Mouse (Mus musculus): Measurements from ENCODE around the gene Tbl3. TPM values are rescaled to one million over a fixed set of nuclear protein-coding genes. Genes with fewer than 3 reads are reported as not detected.
"Not testable (repeated sequence)": the region's sequence is repeated elsewhere in the genome, so short reads cannot be mapped to it uniquely, and the experiment has no call there.

Tbl3 gene
- polyA plus RNA-seq, 1 experiment from 2014 or later = 120 TPM

DNA sequence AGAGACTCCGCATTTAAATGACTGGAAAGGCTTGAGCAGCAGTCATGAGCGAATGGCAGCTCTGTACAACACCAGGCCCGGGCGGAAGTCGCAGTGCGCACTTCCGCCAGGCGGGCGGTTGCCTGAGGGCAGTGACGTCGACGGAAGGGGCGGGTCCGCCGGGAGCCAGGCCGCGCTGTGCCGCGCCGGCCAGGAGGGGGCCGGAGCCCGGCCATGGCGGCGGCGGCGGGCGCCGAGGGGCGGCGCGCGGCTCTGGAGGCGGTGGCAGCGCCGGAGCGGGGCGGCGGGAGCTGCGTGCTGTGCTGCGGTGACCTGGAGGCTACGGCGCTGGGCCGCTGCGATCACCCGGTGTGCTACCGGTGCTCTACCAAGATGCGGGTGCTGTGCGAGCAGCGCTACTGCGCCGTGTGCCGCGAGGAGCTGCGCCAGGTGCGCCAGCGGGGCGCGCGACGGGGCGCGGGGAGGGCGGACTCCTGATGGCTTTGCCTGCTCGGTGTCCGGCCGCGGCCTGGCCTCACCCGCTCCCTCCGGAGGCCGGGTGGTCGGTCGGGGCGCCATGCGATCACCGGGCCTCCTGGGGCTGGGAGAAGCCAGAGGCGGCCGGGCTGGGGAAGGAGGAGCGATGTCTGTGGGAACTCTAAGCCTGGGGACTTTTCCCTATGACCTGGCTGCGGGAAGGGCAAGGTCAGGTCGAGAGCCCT is 37.8 kb downstream of the Tbl3 start, which contains the start of gene Zfp598:
Gene Zfp598, plus strand, starts transcription at position 143 of the 701 bp plus-strand sequence.
- peak within 1 kb of the TSS; percentile 56 for H3K4me2 ChIP-seq (ENCODE audit: low read depth, severe bottlenecking)
- ATAC-seq (ENCODE audit: insufficient number of reproducible peaks, low FRiP score, low TSS enrichment, low read depth) = peak; percentile 96
- peak within 1 kb of the TSS; percentile 96 for H3K9ac ChIP-seq (ENCODE audit: low read length)

GRCm38 (mm10) chr17:24669214-24669544 is 38.3 kb downstream of the Tbl3 start:
- ATAC-seq (ENCODE audit: insufficient number of reproducible peaks, low FRiP score, low TSS enrichment, low read depth); DNase-seq (ENCODE audit: low spot score); H3K27ac ChIP-seq (replicated peaks; ENCODE audit: low read depth, low read length); H3K27me3 ChIP-seq (ENCODE audit: control insufficient read depth, insufficient read depth, low read length); H3K36me3 ChIP-seq (ENCODE audit: control insufficient read depth, insufficient read depth, low read length); H3K9me3 ChIP-seq (ENCODE audit: control insufficient read depth, low read length): not testable (repeated sequence)
- peak overlapping the region; percentile 96; the same call in 1 of the 2 replicates for H3K9ac ChIP-seq (ENCODE audit: low read length)
- peak overlapping the region; percentile 97 for H3K4me3 ChIP-seq (ENCODE audit: low read depth, low read length)
- peak overlapping the region; percentile 56 for H3K4me2 ChIP-seq (ENCODE audit: low read depth, severe bottlenecking)
- peaks cover 23% of the 10 kb centered on the region for H3K4me1 ChIP-seq (ENCODE audit: control insufficient read depth, insufficient read depth, low read length)
- 10% methylated on average over 15 of the region's 15 CpGs for WGBS

More for the DNA sequence above, 37.8 kb downstream of the Tbl3 start, which contains the start of gene Zfp598:
- DNase-seq (ENCODE audit: low spot score) = peak; percentile 94
- peak within 1 kb of the TSS; percentile 72 for H3K27ac ChIP-seq (replicated peaks; ENCODE audit: low read depth, low read length)
- H3K4me3 ChIP-seq (ENCODE audit: low read depth, low read length) = peak within 1 kb of the TSS; percentile 97
- H3K9me3 ChIP-seq (ENCODE audit: control insufficient read depth, low read length) = no peaks in the 10 kb centered on the region
- H3K27me3 ChIP-seq (ENCODE audit: control insufficient read depth, insufficient read depth, low read length) = no peaks in the 10 kb centered on the region
- whole genome bisulfite sequencing = under 1% methylated on average over 67 of the region's 80 CpGs
- peaks cover 23% of the 10 kb centered on the region for H3K4me1 ChIP-seq (ENCODE audit: control insufficient read depth, insufficient read depth, low read length)
- no peaks in the 10 kb centered on the region for H3K36me3 ChIP-seq (ENCODE audit: control insufficient read depth, insufficient read depth, low read length)

DNA sequence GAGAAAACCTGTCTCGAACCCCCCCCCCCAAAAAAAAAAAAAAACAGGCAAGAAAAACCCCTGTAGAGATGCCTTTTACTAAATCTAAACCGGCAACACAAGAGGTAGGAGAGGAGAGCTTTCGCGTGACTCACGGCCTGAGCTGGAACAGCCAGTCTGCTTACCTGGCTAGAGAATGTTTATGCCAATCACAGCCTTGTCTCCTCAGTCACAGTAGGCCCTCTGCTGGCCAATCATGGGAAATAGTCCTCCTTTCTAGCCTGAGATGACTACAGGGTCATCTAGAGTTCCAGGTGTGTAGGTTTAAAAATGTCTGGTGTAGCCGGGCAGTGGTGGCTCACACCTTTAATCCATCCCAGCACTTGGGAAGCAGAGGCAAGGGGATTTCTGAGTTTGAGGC is 40.0 kb downstream of the Tbl3 start:
- Histone ChIP-seq H3K9ac (ENCODE audit: low read length) (no peak overlapping the region), H3K36me3 (ENCODE audit: control insufficient read depth, insufficient read depth, low read length) (no peaks in the 10 kb centered on the region), H3K4me3 (ENCODE audit: low read depth, low read length) (no peak overlapping the region), H3K9me3 (ENCODE audit: control insufficient read depth, low read length) (no peaks in the 10 kb centered on the region), H3K27me3 (ENCODE audit: control insufficient read depth, insufficient read depth, low read length) (no peaks in the 10 kb centered on the region), H3K4me2 (ENCODE audit: low read depth, severe bottlenecking) (no peak overlapping the region), H3K27ac (replicated peaks; ENCODE audit: low read depth, low read length) (no peak overlapping the region), H3K4me1 (ENCODE audit: control insufficient read depth, insufficient read depth, low read length) (peaks cover 21% of the 10 kb centered on the region)
- ATAC-seq (ENCODE audit: insufficient number of reproducible peaks, low FRiP score, low TSS enrichment, low read depth) (no peak), DNase-seq (ENCODE audit: low spot score) (peak; percentile 71)
- 26% methylated on average over 6 of the region's 6 CpGs for WGBS

DNA sequence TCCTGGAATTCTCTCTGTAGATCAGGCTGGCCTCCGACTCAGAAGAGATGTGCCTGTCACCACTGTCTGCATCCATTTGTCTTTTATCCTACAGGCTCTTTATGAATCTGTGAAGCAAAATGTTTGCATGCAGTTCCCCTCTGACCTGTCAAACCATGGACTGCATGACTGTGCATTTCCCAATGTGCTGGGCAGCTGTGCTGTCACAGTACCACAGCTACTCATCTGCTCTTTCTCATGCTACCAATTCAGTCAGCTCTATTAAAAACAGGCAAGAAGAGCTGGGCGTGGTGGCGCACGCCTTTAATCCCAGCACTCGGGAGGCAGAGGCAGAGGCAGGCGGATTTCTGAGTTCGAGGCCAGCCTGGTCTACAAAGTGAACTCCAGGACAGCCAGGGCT is 40.4 kb downstream of the Tbl3 start:
- ATAC-seq (ENCODE audit: insufficient number of reproducible peaks, low FRiP score, low TSS enrichment, low read depth); H3K27me3 ChIP-seq (ENCODE audit: control insufficient read depth, insufficient read depth, low read length); H3K27ac ChIP-seq (replicated peaks; ENCODE audit: low read depth, low read length); H3K4me3 ChIP-seq (ENCODE audit: low read depth, low read length); H3K9ac ChIP-seq (ENCODE audit: low read length); DNase-seq (ENCODE audit: low spot score); H3K36me3 ChIP-seq (ENCODE audit: control insufficient read depth, insufficient read depth, low read length); H3K9me3 ChIP-seq (ENCODE audit: control insufficient read depth, low read length); H3K4me2 ChIP-seq (ENCODE audit: low read depth, severe bottlenecking): not testable (repeated sequence)
- H3K4me1 ChIP-seq (ENCODE audit: control insufficient read depth, insufficient read depth, low read length) = peaks cover 17% of the 10 kb centered on the region
- whole genome bisulfite sequencing = 63% methylated on average over 7 of the region's 7 CpGs

DNA sequence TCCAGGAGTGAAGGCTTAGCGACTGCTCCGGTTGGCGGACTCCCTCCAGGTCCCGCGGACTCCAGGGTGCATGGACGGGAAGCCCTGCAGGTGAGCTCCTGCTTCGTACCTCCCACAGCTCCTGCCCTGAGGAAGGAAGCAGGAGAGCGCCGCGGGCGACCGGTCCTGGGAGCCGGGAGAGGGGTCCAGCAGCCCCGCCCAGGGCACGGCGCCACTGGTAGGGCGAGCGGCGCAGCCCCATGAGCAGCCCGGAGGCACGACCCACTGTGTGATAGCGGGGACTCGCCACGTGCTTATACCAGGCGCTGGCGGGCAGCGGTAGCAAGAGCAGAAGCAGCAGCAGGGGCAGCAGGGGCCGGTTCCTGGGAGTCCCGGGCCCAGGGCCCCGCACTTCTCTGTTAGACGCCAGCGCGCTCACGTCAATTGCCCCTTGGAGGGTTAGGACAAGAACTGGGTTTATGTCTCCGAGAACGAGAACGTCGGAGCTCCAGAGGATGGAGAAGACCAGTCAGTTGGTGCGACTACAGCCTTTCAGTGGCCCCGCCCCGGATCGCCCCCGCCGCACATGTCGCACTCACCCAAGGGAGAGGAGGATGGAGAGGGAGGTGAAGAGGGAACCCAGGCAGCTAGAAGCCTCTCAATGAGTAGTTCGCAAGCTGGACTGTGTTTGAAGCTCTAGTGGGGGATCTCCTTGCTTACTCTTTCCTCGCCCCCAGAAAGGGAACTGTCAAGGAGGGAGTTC is 49.3 kb downstream of the Tbl3 start, which contains the start of gene Npw:
Gene Npw, minus strand, starts transcription at position 441 of the 742 bp plus-strand sequence.
- Histone ChIP-seq H3K4me2 (ENCODE audit: low read depth, severe bottlenecking) (peak within 1 kb of the TSS; percentile 80), H3K4me1 (ENCODE audit: control insufficient read depth, insufficient read depth, low read length) (peaks cover 8% of the 10 kb centered on the region), H3K9ac (ENCODE audit: low read length) (peak within 1 kb of the TSS; percentile 62), H3K27ac (replicated peaks; ENCODE audit: low read depth, low read length) (no peak within 1 kb of the TSS), H3K36me3 (ENCODE audit: control insufficient read depth, insufficient read depth, low read length) (no peaks in the 10 kb centered on the region), H3K4me3 (ENCODE audit: low read depth, low read length) (peak within 1 kb of the TSS; percentile 44), H3K27me3 (ENCODE audit: control insufficient read depth, insufficient read depth, low read length) (peaks cover 30% of the 10 kb centered on the region), H3K9me3 (ENCODE audit: control insufficient read depth, low read length) (no peaks in the 10 kb centered on the region)
- DNase-seq (ENCODE audit: low spot score) (peak; percentile 54), ATAC-seq (ENCODE audit: insufficient number of reproducible peaks, low FRiP score, low TSS enrichment, low read depth) (0 out of 2 replicates have a peak, but pooled peaks have one; percentile 32)
- WGBS = 1% methylated on average over 47 of the region's 47 CpGs

DNA sequence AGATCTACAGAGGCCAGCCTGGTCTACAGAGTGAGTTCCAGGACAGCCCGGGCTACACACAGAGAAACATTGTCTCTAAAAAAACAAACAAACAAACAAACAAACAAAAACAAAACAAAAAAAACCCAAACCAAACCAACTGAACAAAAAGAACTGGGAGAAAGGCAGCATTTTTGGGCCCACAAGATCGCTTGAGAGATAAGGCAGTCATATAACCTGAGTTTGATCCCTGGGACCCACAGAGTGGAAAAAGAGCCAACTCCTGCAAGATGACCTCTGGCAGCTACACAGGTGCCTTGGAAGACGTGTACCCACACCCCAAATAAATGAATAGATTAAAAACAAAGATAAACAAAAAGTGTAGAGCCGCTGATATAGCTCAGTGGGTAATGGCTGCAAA is 52.5 kb downstream of the Tbl3 start:
- H3K9me3 ChIP-seq (ENCODE audit: control insufficient read depth, low read length) = no peaks in the 10 kb centered on the region
- peaks cover 30% of the 10 kb centered on the region for H3K27me3 ChIP-seq (ENCODE audit: control insufficient read depth, insufficient read depth, low read length)
- H3K4me1 ChIP-seq (ENCODE audit: control insufficient read depth, insufficient read depth, low read length) = peaks cover 12% of the 10 kb centered on the region
- 78% methylated on average over 4 of the region's 4 CpGs for WGBS
- no peak for DNase-seq (ENCODE audit: low spot score)
- ATAC-seq (ENCODE audit: insufficient number of reproducible peaks, low FRiP score, low TSS enrichment, low read depth) = no peak
- H3K4me2 ChIP-seq (ENCODE audit: low read depth, severe bottlenecking) = no peak overlapping the region
- H3K36me3 ChIP-seq (ENCODE audit: control insufficient read depth, insufficient read depth, low read length) = no peaks in the 10 kb centered on the region
- H3K4me3 ChIP-seq (ENCODE audit: low read depth, low read length) = no peak overlapping the region
- no peak overlapping the region for H3K9ac ChIP-seq (ENCODE audit: low read length)
- H3K27ac ChIP-seq (replicated peaks; ENCODE audit: low read depth, low read length) = no peak overlapping the region

DNA sequence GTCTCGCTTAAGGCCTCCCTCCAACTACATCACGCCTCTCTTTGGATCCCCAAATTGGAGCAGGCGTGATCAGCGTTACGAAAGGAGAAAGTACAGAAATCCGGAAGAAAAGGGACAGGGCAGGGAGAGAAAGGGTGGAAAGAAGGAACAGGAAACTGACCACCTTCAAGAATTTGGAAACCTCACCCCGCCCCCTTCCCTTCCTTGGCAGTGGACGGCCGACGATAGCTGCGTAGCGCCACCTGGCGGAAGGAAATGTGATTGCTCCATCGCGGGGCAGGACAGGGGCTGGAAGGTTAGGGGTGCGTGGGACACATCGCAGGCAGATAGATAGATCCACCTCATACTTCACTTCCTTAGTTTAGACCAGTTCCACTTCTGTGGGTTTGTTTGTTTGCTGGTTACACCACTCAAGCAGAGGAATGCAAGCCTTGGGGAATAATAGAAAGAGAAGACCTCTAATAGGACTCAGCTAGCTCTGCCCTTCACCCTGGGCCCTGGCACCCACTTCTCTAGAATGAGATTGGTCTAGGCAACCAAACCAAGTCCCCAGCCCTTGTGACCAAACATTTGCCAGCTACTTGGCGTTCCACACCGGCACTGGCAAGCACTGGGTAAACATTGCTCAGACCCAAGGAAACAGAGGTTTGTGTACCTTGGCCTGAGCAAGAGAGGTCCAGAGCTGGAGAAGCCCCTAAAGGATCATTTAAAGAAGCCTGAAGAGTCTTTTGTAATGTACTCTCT is 53.3 kb downstream of the Tbl3 start:
- Histone ChIP-seq H3K4me2 (ENCODE audit: low read depth, severe bottlenecking) (peak overlapping the region; percentile 53), H3K27ac (replicated peaks; ENCODE audit: low read depth, low read length) (no peak overlapping the region), H3K36me3 (ENCODE audit: control insufficient read depth, insufficient read depth, low read length) (no peaks in the 10 kb centered on the region), H3K9me3 (ENCODE audit: control insufficient read depth, low read length) (no peaks in the 10 kb centered on the region), H3K4me3 (ENCODE audit: low read depth, low read length) (peak overlapping the region; percentile 20), H3K9ac (ENCODE audit: low read length) (peak overlapping the region; percentile 59), H3K4me1 (ENCODE audit: control insufficient read depth, insufficient read depth, low read length) (peaks cover 18% of the 10 kb centered on the region), H3K27me3 (ENCODE audit: control insufficient read depth, insufficient read depth, low read length) (peaks cover 24% of the 10 kb centered on the region)
- ATAC-seq (ENCODE audit: insufficient number of reproducible peaks, low FRiP score, low TSS enrichment, low read depth) (peak; percentile 41; the same call in 1 of the 2 replicates), DNase-seq (ENCODE audit: low spot score) (peak; percentile 94)
- 9% methylated on average over 19 of the region's 19 CpGs for WGBS

GRCm38 (mm10) chr17:24651835-24652234 is 55.6 kb downstream of the Tbl3 start:
- Histone ChIP-seq H3K4me1 (ENCODE audit: control insufficient read depth, insufficient read depth, low read length) (peaks cover 15% of the 10 kb centered on the region), H3K9ac (ENCODE audit: low read length) (no peak overlapping the region), H3K9me3 (ENCODE audit: control insufficient read depth, low read length) (no peaks in the 10 kb centered on the region), H3K4me2 (ENCODE audit: low read depth, severe bottlenecking) (no peak overlapping the region), H3K27ac (replicated peaks; ENCODE audit: low read depth, low read length) (no peak overlapping the region), H3K36me3 (ENCODE audit: control insufficient read depth, insufficient read depth, low read length) (no peaks in the 10 kb centered on the region), H3K27me3 (ENCODE audit: control insufficient read depth, insufficient read depth, low read length) (peaks cover under 1% of the 10 kb centered on the region; the same call in 1 of the 2 replicates), H3K4me3 (ENCODE audit: low read depth, low read length) (no peak overlapping the region)
- ATAC-seq (ENCODE audit: insufficient number of reproducible peaks, low FRiP score, low TSS enrichment, low read depth) (no peak), DNase-seq (ENCODE audit: low spot score) (no peak)
- WGBS = 71% methylated on average over 3 of the region's 3 CpGs
